Comparison of ENCODE assay signal across 16 mouse cellular contexts in the genomic region with DNA sequence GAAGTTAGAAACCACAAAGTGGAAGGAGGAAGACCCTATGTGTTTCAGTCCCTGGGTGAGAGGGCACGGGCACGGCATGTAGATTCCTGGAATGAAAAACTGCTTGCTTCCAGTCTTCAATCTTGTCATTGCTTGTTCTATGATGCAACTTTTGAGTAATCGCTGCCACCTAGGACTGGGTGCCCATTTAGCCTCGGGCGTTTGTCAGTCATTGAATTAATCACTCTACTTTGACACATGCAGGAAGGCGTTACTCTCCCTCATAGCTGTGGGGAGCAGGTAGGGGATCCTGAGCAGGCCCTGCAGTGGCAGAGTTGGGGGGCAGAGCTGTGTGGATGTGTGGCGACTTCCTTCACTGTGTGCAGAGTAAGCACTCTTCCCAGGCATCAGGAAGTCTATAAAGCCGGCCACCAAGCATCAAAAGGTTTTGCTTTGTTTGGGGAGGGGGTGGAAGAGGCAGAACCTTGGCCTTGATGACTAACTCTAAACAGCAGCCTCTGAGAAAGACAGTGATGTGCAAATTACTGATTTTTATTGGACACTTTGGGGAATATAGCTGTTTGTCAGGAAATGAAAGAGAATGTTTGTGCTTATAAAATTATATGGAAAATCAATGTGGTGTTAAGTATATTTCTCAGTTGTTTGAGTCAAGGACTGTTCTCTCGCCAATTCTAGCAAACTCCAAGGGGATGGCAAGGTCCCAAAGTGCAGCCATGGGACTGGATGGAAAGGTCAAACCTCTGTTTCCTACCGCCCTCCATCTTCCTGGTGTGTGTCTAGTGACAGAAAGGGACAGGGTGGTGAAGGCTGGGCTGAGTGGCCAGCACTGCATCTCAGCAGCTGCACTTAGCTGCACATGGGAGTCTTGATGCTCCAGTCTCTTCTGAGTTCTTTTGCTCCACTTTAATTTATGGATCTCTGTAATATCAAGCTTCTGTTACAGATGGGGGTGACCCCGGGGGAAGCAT. TPM values are rescaled to one million over a fixed set of nuclear protein-coding genes. Genes with fewer than 3 reads are reported as not detected.
A peak's percentile ranks its signal among the peaks of the same experiment; 100 is the strongest.
DNase-seq lines count a peak whose midpoint lies in the region; ATAC-seq and TF ChIP-seq lines count a peak whose summit lies in the region.
"Had no signal": no experiment of that assay in that cellular context is flagged by ENCODE, and none has a peak within 500 bp of the region (broad histone marks: within the 10 kb centered on the region; RNA-seq: fewer than 3 reads in every experiment).

No protein-coding gene starts in this region.

- H3K27me3 ChIP-seq in heart, embryonic 12.5 days (replicated peaks) = peaks cover 6% of the 10 kb centered on the region; the same call in 1 of the 2 replicates
- no peaks in the 10 kb centered on the region for H3K27me3 ChIP-seq in lung, embryonic 14.5 days (ENCODE audit: insufficient read depth, low read length)
- no peaks in the 10 kb centered on the region for H3K27me3 ChIP-seq in limb, embryonic 14.5 days (ENCODE audit: control insufficient read depth, insufficient read depth, low read length)
- H3K27me3 ChIP-seq: megakaryocyte, embryonic 14.5 days; stomach, embryonic 15.5 days had no signal

- H3K4me3 ChIP-seq in heart, embryonic 12.5 days = no peak overlapping the region
- no peak overlapping the region for H3K4me3 ChIP-seq in lung, embryonic 14.5 days (ENCODE audit: low read depth, low read length)
- no peak overlapping the region for H3K4me3 ChIP-seq in limb, embryonic 14.5 days (replicated peaks; ENCODE audit: low read length)
- H3K4me3 ChIP-seq: erythroblast, embryonic 14.5 days; hindbrain, embryonic 10.5 days; megakaryocyte, embryonic 14.5 days; stomach, embryonic 15.5 days had no signal

- intact Hi-C loops in heart, postnatal 36 days (cut with DNase I) = no loop called here

- H3K36me3 ChIP-seq in heart, embryonic 12.5 days = no peaks in the 10 kb centered on the region
- no peaks in the 10 kb centered on the region for H3K36me3 ChIP-seq in lung, embryonic 14.5 days (ENCODE audit: insufficient read depth)
- H3K36me3 ChIP-seq in limb, embryonic 14.5 days (ENCODE audit: control insufficient read depth, insufficient read depth, low read length) = no peaks in the 10 kb centered on the region
- H3K36me3 ChIP-seq: hindbrain, embryonic 10.5 days; stomach, embryonic 15.5 days had no signal

- H3K4me1 ChIP-seq in heart, embryonic 12.5 days (replicated peaks) = no peaks in the 10 kb centered on the region
- peaks cover 8% of the 10 kb centered on the region for H3K4me1 ChIP-seq in lung, embryonic 14.5 days (ENCODE audit: insufficient read depth)
- no peaks in the 10 kb centered on the region for H3K4me1 ChIP-seq in limb, embryonic 14.5 days (ENCODE audit: control insufficient read depth, insufficient read depth, low read length)
- H3K4me1 ChIP-seq: megakaryocyte, embryonic 14.5 days; stomach, embryonic 15.5 days had no signal

- no peaks in the 10 kb centered on the region for H3K9me3 ChIP-seq in heart, embryonic 12.5 days (replicated peaks)
- H3K9me3 ChIP-seq in lung, embryonic 14.5 days (ENCODE audit: low read depth, low read length) = no peaks in the 10 kb centered on the region
- no peaks in the 10 kb centered on the region for H3K9me3 ChIP-seq in limb, embryonic 14.5 days (ENCODE audit: control insufficient read depth, low read length)
- H3K9me3 ChIP-seq: hindbrain, embryonic 10.5 days; stomach, embryonic 15.5 days had no signal

- no peak for DNase-seq in heart, postnatal 36 days
- DNase-seq in lung, embryonic 14.5 days = peak; percentile 89
- DNase-seq in lung, postnatal 14 days = no peak
- peak; percentile 70 for DNase-seq in adipocyte (ENCODE audit: low spot score)
- DNase-seq in limb, embryonic 14.5 days (ENCODE audit: low spot score) = peak; percentile 19
- no peak for DNase-seq in left cerebral cortex, adult 18-20 months (ENCODE audit: low spot score in 2 of 2)
- DNase-seq: cerebellum, postnatal 36 days; kidney, adult 18-20 months; liver; right cerebral cortex, postnatal 4 days had no signal

- no peak for TF ChIP-seq POLR2A in limb, embryonic 14.5 days (IDR thresholded peaks at IDR 0.05; ENCODE audit: borderline replicate concordance, extremely low read depth, insufficient read depth, insufficient read length)

- no peak overlapping the region for H3K9ac ChIP-seq in heart, embryonic 12.5 days
- no peak overlapping the region for H3K9ac ChIP-seq in lung, embryonic 14.5 days
- no peak overlapping the region for H3K9ac ChIP-seq in limb, embryonic 14.5 days (ENCODE audit: low read depth, low read length, severe bottlenecking)
- H3K9ac ChIP-seq: stomach, embryonic 15.5 days had no signal

- WGBS in heart, embryonic 12.5 days = 46% methylated on average over 11 of the region's 11 CpGs
- WGBS in lung, embryonic 14.5 days = 26% methylated on average over 11 of the region's 11 CpGs
- 34% methylated on average over 11 of the region's 11 CpGs for WGBS in limb, embryonic 14.5 days

- H3K27ac ChIP-seq in heart, embryonic 12.5 days (ENCODE audit: poor library complexity, severe bottlenecking) = no peak overlapping the region
- H3K27ac ChIP-seq in lung, embryonic 14.5 days (ENCODE audit: low read depth) = no peak overlapping the region
- H3K27ac ChIP-seq in limb, embryonic 14.5 days (replicated peaks; ENCODE audit: low read depth, low read length) = no peak overlapping the region
- H3K27ac ChIP-seq: hindbrain, embryonic 10.5 days; stomach, embryonic 15.5 days had no signal

- ATAC-seq in heart, embryonic 12.5 days (ENCODE audit: insufficient number of reproducible peaks, low FRiP score) = no peak
- ATAC-seq in lung, embryonic 14.5 days (ENCODE audit: insufficient read depth) = peak; percentile 91
- ATAC-seq in limb, embryonic 14.5 days (ENCODE audit: low FRiP score, low read depth) = no peak
- ATAC-seq in CD4-positive, CD25-positive, alpha-beta regulatory T cell, adult 4 months = no peak

- TF ChIP-seq CTCF in lung, embryonic 14.5 days (IDR thresholded peaks at IDR 0.05; ENCODE audit: low read depth) = no peak

- H3K4me2 ChIP-seq in heart, embryonic 12.5 days = peak overlapping the region; percentile 37; the same call in 1 of the 2 replicates
- peak overlapping the region; percentile 37; the same call in 1 of the 2 replicates for H3K4me2 ChIP-seq in lung, embryonic 14.5 days
- H3K4me2 ChIP-seq in limb, embryonic 14.5 days (replicated peaks; ENCODE audit: low read depth, low read length, severe bottlenecking) = no peak overlapping the region
- H3K4me2 ChIP-seq: stomach, embryonic 15.5 days had no signal

RNA-seq across cellular contexts. Expression of gene Tenm4, which starts 0.8 kb away (rescaled TPM):
- polyA plus RNA-seq in heart, embryonic 12.5 days (2016; fragmentation: Nextera tagmentation; extraction: Ambion mirVana) = 9.9 and 10.2 TPM in 2 replicates
- total RNA-seq in heart, postnatal 36 days (2021) = under 1 TPM; 0.36 to 0.81 TPM
- 24.3 and 24.9 TPM in 2 replicates for polyA plus RNA-seq in lung, embryonic 14.5 days (2014; fragmentation: Nextera tagmentation; extraction: Ambion mirVana)
- polyA plus RNA-seq in limb, embryonic 14.5 days (2012; rRNA removed) = 12.7 and 15.5 TPM in 2 replicates
- polyA plus RNA-seq in limb, embryonic 14.5 days (2014; fragmentation: Nextera tagmentation; extraction: Ambion mirVana) = 37.4 and 41.6 TPM in 2 replicates
- total RNA-seq in left cerebral cortex, adult 18-20 months (2021) = 100 to 1,000 TPM; 126 to 135 TPM
- polyA plus RNA-seq in CD4-positive, CD25-positive, alpha-beta regulatory T cell, adult 4 months (2017; shearing (Covaris generic)) = under 1 TPM; 0.19 to 0.37 TPM
- polyA plus RNA-seq: erythroblast, embryonic 14.5 days had no signal

Comparison
In these comparisons a context has a peak if more than half of its experiments do, and no peak if none do; other contexts are left out.
1. DNase-seq: peak in lung, embryonic 14.5 days (single experiment), adipocyte (single experiment) and limb, embryonic 14.5 days (single experiment); none in heart, postnatal 36 days (0 of 2), lung, postnatal 14 days (single experiment) and left cerebral cortex, adult 18-20 months (0 of 2).